Mouse (Mus musculus): ENCODE measurements around the gene Nono. TPM values are rescaled to one million over a fixed set of nuclear protein-coding genes. Genes with fewer than 3 reads are reported as not detected.

Gene Nono
- 419 and 430 TPM in 2 replicates for polyA plus RNA-seq (2012; rRNA removed)

DNA sequence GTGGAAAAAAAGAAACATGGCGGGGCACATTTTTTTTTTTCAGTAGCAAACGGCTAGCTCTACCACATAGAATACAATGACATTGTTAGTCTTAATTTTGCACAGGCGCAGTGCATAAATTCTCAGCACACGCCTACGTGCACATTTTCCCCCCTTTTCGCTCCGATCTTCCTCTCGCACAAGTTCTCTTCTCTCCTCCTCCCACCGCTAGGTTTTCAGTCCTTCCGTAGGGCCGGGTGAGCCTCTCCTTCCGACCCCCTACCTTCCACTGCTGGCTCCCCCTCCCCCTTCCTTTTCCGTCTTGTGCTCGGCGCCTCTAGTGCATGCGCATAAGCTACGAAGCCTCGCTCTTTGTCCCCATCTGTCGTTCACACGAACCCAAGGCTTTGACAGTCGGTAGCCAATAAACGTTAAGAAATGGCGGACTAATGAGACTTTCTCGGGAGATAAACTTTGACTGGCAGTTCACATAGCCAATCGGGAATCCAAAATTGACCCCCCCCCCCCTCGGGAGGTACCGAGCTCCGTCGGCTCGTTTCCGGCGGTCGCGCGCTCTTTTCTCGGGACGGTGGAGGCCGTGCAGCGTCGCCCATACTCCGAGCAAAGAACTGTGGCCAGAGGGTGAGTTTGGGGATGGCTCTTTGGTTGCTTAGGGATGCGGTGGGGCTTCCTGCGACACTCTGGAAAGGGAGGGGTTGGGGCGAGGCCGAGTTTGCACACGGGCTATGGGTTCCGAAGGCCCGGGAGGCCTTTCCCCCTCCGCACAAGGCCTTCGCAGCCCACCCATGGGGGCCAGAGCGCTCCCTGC, at the start of gene Nono:
Gene Nono, plus strand, starts transcription at position 177 of the 808 bp plus-strand sequence.
- peak; percentile 22; the same call in 1 of the 2 replicates for TF ChIP-seq POLR2A (IDR thresholded peaks at IDR 0.05; ENCODE audit: borderline replicate concordance, extremely low read depth, insufficient read depth, insufficient read length, poor library complexity, severe bottlenecking)
- no peak for TF ChIP-seq CTCF (IDR thresholded peaks at IDR 0.05; ENCODE audit: borderline replicate concordance, extremely low read depth, insufficient read depth, insufficient read length)
- DNase-seq (ENCODE audit: low read depth) = peak; percentile 99

DNA sequence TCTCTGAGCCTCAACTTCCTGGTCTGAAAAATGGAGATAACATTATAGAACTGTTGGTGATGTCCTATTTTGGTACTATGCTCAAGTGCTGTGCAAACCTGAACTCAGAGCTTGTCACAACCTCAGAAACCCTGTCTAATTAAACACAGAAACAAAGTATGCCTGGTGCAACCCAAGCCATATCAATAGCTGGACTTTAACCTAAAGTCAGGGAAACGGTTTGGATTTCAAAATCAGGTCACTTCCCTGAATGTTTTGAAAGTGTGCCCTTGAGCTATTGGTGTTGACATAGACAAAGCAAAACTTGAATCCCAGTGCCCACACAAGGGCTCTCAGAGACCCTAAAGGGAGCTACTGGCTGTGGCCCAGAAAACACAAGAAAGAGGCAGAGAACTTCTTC, 49.4 kb upstream of the Nono start:
- no peak for TF ChIP-seq POLR2A (IDR thresholded peaks at IDR 0.05; ENCODE audit: borderline replicate concordance, extremely low read depth, insufficient read depth, insufficient read length, poor library complexity, severe bottlenecking)
- DNase-seq (ENCODE audit: low read depth) = no peak

DNA sequence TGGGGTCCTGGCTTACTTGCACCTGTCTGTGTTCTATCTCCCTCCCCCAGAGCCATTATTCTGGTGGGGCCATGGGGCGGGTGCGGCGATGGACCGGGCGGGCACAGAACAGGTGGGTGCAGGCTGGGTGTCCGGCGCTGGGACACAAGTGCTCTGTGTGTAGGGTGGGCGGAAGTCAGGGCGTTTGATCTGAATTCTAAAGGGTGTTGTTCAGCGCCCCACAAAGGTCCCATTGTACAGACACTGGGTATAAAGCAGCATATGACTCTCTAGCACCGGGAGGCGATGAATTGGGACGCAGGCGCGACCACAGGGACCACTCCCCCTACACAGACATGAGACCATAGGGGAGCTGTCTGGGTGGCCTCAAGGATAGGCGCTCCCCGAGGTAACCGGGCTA, 45.7 kb upstream of the Nono start:
- DNase-seq (ENCODE audit: low read depth) = no peak
- TF ChIP-seq CTCF (IDR thresholded peaks at IDR 0.05; ENCODE audit: borderline replicate concordance, extremely low read depth, insufficient read depth, insufficient read length) (no peak), POLR2A (IDR thresholded peaks at IDR 0.05; ENCODE audit: borderline replicate concordance, extremely low read depth, insufficient read depth, insufficient read length, poor library complexity, severe bottlenecking) (no peak)

DNA sequence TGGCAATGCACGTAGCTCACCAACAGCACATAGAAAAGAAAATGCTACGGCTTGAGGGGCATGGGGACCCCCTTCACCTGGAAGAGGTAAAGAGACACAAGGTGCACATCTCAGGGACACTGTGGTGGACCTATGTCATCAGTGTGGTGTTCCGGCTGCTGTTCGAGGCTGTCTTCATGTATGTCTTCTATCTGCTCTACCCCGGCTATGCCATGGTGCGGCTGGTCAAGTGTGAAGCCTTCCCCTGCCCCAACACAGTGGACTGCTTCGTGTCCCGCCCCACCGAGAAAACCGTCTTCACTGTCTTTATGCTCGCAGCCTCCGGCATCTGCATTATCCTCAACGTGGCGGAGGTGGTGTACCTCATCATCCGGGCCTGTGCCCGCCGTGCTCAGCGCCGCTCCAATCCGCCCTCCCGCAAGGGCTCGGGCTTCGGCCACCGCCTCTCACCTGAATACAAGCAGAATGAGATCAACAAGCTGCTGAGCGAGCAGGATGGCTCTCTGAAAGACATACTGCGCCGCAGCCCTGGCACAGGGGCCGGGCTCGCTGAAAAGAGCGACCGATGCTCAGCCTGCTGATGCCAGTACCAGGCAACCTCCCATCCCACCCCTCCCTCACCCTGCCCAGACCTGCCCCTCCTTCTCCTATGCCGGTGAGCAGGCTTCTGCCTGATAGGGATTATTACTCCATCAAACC, 44.5 kb upstream of the Nono start:
- peak; percentile 42 for DNase-seq (ENCODE audit: low read depth)
- TF ChIP-seq POLR2A (IDR thresholded peaks at IDR 0.05; ENCODE audit: borderline replicate concordance, extremely low read depth, insufficient read depth, insufficient read length, poor library complexity, severe bottlenecking) (no peak), CTCF (IDR thresholded peaks at IDR 0.05; ENCODE audit: borderline replicate concordance, extremely low read depth, insufficient read depth, insufficient read length) (no peak)

DNA sequence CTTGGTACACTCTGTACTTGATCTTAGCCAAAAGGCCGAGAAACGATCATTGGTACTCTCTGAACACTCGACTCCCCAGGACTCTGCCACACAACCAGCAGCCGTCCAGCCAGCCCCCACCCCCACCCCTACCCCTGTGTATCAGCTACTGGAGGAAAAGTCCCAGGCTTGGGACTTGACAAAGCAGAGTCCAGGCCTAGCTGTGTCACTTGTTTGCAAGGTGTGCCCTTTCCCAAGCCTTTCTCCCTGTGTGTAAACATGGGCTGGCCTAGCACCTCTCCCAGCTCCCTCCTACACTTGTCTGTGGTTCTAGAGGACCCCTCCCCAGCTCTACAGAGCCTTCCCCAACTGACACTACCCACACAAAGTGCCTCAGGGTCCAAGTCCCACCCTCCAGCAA, 42.9 kb upstream of the Nono start:
- no peak for DNase-seq (ENCODE audit: low read depth)
- no peak for TF ChIP-seq CTCF (IDR thresholded peaks at IDR 0.05; ENCODE audit: borderline replicate concordance, extremely low read depth, insufficient read depth, insufficient read length)
- no peak for TF ChIP-seq POLR2A (IDR thresholded peaks at IDR 0.05; ENCODE audit: borderline replicate concordance, extremely low read depth, insufficient read depth, insufficient read length, poor library complexity, severe bottlenecking)

DNA sequence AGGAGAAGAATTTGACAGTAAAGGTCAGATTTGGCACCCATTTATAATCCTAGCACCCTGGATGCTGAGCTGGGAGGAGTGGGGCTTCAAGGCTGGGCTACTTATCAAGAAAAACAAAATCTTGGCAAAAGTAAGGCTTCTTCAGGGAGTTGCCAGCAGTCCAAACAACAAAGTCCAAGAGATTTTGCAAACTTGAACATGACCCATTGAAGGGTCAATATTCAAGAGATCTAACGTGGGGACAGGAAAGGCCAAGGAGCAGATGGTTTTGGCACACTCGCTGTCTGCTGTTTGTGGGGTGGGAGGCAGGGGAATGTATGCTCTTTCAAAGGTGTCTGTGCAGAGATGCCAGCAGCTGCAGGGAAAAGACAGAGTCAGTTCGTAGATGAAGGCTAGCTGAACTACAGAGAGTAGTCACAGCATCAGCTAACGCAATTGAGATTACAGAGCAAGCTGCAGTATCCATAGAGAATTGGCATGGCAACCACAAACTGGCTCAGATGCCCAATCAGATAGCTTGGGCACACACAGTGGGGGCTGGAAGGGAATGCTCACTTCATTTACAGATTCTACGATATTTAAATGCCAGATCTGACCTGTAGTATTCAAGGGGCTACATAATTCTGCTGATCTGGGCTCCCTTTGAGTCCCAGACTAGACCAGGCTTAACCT, 40.1 kb upstream of the Nono start:
- peak; percentile 52 for DNase-seq (ENCODE audit: low read depth)
- no peak for TF ChIP-seq CTCF (IDR thresholded peaks at IDR 0.05; ENCODE audit: borderline replicate concordance, extremely low read depth, insufficient read depth, insufficient read length)
- TF ChIP-seq POLR2A (IDR thresholded peaks at IDR 0.05; ENCODE audit: borderline replicate concordance, extremely low read depth, insufficient read depth, insufficient read length, poor library complexity, severe bottlenecking) = no peak

DNA sequence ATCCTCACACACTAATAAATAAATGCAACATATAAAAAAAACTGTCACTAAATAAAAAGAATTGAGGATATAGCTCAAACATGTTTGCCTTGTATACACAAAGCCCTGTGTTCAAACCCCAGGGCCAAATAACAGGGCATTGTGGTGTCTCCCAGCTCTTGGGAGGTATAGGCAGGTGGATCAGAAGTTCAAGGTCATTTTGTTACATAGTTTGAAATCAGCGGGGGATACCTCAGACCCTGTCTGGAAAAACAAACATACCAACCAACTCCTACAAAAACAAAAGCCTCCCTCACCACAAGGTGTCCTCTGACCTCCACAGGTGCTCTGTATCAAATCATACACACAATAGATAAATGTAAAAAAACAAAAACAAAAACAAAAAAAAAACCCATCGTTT, 34.8 kb upstream of the Nono start:
- TF ChIP-seq CTCF (IDR thresholded peaks at IDR 0.05; ENCODE audit: borderline replicate concordance, extremely low read depth, insufficient read depth, insufficient read length) = no peak
- no peak for TF ChIP-seq POLR2A (IDR thresholded peaks at IDR 0.05; ENCODE audit: borderline replicate concordance, extremely low read depth, insufficient read depth, insufficient read length, poor library complexity, severe bottlenecking)

DNA sequence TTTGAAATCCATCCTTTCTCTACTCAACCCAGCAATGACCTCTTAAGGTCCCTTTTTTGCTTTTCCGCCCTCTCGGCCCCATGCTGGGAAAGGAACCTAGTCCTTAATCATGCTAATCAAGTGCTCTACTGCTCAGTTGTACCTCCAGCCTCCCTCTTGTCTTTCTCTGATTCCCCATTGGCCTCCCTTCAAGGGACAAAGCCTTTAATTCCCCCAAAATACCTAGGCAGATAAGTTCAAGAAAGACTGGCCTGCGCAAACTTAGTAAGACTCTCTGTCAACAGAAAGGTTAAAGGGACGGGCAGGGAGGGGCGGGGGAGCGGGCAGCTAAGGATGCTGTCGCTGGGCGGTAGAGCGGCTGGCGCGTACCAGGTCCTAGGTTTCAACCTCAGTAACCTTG, 32.7 kb upstream of the Nono start:
- TF ChIP-seq CTCF (IDR thresholded peaks at IDR 0.05; ENCODE audit: borderline replicate concordance, extremely low read depth, insufficient read depth, insufficient read length) = no peak
- TF ChIP-seq POLR2A (IDR thresholded peaks at IDR 0.05; ENCODE audit: borderline replicate concordance, extremely low read depth, insufficient read depth, insufficient read length, poor library complexity, severe bottlenecking) = no peak
- DNase-seq (ENCODE audit: low read depth) = no peak

More for the DNA sequence above, 34.8 kb upstream of the Nono start:
- no peak for DNase-seq (ENCODE audit: low read depth)

DNA sequence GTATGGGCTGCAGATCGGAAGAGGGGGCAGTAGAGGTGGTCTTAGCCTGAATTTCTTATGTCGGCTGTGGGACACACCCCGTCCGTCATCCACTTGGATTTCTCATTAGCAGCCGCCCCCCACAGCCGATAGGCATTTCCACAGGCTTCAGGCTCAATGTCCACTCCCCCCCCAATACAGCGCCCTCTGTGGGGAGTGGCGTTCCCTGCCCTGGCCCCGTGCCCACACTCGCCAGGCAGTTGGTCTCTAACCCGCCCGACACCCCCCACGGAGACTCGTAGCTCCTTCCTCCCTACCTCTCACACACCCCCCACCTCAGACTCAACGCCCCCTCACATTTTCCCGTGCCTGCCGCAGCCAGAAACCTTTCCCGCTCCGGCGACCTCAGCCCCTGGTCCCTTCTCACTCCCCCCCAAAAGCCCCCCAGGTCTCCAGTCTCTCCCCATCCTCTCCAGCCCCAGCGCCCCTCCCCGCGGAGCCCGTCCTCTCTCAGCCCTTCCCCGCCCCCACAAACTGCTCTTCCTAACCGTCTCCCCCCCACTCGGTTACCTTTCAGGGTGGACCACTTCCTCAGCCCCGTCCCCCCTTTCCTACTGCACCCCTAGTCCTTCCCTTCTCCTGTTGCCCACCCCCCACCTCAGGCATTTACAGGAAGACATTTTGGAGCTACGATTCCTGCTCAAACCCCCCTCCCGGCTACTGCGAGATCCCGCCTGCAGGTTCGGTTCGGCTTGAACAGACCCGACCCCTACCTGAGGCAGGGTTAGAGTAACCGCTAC, 10.0 kb upstream of the Nono start:
- TF ChIP-seq CTCF (IDR thresholded peaks at IDR 0.05; ENCODE audit: borderline replicate concordance, extremely low read depth, insufficient read depth, insufficient read length) (peak; percentile 13; the same call in 1 of the 2 replicates), POLR2A (IDR thresholded peaks at IDR 0.05; ENCODE audit: borderline replicate concordance, extremely low read depth, insufficient read depth, insufficient read length, poor library complexity, severe bottlenecking) (no peak)
- DNase-seq (ENCODE audit: low read depth) = peak; percentile 50

DNA sequence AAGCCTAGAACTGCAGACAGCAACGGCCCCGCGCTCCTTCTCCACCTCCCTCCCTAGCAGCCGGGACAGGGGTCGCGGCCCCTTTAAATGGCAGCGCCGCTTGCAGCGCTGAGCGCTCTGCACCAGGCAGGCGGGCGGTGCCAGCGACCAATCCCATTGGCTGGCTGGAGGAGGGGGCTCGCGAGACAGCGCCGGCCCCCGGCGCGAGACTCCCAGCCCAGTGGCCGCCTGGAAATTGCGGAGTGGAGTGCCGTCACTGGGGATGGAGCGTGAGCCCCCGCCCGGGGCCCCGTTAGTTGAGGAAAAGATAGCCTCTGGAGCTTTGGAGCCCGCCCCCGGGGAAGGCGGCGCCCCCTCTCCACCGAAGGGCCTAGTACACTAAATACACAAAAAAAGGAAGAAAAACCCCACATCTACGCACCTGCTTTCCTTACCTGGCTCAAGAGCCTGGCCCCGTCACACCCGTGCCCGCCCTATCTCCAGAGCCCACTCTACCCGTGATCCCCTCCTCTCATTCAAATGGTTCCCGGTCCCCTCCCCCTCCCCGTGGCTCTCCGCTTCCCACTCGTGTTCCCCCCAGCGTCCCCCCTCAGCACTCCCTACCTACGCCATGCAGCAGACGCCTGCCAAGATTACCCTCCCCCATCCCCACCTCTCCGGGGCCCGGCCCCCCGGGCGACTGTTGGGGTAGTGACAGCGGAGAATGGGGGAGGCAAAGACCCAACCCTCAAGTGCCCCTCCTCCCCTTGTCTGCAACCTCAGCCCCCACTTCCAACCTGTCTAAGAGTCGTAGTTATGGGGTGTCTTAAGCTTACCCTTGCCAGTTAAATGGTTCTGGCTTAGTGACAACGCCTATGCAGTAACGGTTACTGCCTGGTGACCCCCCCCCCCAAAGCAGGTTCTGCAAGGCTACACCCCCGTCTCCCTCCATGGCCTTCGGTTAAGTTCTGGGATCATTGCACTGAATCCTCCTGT, 9.1 kb upstream of the Nono start:
- TF ChIP-seq CTCF (IDR thresholded peaks at IDR 0.05; ENCODE audit: borderline replicate concordance, extremely low read depth, insufficient read depth, insufficient read length) = no peak
- no peak; the same call in 1 of the 2 replicates for TF ChIP-seq POLR2A (IDR thresholded peaks at IDR 0.05; ENCODE audit: borderline replicate concordance, extremely low read depth, insufficient read depth, insufficient read length, poor library complexity, severe bottlenecking)
- DNase-seq (ENCODE audit: low read depth) = peak; percentile 97

All from brain, embryonic 14.5 days (tissue).